Mouse (Mus musculus): ENCODE measurements around the gene Styx.
A peak's percentile ranks its signal among the peaks of the same experiment; 100 is the strongest.

Styx gene

DNA sequence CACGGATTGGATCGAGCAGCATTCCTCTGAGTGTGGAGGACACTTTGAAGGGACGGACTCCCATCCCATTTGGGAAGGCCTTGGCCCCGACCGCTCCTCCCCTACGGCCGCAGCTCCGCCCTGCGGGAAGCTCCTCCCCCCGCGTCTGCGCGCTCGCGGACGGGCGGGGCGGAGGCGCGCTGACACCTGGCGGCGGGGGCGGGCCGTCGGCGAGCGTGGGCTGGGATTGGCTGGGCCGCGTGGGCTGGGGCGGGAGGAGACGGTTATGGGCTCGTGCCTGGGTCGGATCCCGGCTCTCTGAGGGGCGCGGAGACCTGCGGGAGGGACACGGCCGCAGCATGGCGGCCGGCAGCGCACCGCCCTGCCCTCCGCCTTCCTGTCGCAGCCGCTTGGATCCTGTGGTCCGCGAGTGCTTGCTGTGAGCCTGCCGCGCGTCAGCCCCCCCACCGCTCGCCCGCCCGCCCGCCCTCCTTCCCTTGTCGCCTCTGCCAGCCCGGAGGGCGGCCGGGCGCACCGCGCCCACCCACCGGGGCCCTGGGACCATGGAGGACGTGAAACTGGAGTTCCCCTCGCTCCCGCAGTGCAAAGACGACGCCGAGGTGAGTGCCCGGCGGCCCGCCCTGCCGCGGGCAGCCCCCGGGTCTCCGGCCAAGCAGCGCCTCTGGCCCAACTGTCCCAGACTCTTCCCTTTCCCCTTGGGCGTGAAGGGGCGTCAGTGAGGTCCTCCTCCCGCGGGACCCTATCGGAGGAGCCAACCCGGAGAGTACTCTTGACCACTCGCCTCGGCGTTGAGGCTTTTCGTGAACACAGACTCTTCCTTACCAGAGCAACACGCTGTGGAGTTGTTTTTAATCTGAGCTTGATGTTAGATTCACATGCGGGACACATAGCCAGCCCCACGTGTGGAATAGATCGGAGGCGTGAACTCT is at the start of gene Styx:
TSS of gene Styx (plus strand) at position 163 of the 929 bp plus-strand sequence.
- peak; percentile 97 for DNase-seq

DNA sequence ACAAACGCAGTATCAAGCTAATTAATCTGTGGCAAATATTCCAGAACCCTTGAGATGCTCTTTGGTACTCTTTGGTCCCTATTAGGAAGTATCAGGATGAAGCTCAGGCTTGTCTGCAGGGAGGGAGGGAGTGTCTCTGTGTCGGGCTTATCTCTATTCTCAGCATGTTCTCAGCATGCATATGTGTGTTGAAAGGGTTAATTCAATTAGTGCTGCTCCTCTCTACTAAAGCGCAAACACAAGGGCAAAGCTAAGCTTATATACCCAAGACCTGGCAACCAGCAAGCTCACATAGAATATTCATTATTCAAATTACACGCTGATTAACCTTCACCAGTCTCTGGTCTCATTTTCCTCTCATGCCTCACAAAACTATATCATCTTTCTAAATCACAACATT is 47.0 kb upstream of the Styx start:
- DNase-seq = no peak

DNA sequence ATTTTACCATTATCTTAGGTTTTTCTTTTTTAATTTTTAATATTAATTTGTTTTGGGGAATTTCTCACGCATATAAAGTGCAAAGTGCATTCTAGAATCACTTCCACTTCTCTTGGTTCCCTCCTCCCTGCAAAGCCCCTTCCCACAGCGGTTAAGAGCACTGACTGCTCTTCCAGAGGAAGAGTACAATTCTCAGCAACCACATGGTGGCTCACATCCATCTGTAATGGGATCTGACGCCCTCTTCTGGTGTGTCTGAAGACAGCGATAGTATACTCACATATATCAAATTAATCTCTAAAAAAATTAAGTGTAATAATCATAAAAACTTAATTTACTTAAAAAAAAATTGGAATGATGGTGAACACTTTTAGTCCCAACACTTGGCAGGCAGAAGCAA is 46.5 kb upstream of the Styx start:
- DNase-seq = no peak

DNA sequence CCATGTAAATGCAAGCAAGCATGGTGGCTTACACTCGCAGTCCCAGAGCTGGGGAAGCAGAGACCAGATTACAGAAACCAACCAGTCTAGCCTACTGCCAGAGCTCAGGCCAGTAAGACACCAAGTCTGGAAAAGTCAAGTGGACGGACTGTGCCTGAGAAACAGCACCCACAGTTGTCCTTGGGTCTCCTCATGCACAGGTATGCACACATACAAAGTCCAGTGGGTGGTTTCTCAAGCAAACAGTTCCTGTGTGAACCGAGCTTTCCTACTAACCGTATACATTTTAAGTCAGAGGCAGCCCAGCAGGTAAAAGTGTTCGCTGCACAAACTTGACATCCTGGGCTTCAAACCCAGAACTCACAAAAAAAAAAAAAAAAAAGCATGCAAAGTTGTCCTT is 45.0 kb upstream of the Styx start:
- no peak for DNase-seq

DNA sequence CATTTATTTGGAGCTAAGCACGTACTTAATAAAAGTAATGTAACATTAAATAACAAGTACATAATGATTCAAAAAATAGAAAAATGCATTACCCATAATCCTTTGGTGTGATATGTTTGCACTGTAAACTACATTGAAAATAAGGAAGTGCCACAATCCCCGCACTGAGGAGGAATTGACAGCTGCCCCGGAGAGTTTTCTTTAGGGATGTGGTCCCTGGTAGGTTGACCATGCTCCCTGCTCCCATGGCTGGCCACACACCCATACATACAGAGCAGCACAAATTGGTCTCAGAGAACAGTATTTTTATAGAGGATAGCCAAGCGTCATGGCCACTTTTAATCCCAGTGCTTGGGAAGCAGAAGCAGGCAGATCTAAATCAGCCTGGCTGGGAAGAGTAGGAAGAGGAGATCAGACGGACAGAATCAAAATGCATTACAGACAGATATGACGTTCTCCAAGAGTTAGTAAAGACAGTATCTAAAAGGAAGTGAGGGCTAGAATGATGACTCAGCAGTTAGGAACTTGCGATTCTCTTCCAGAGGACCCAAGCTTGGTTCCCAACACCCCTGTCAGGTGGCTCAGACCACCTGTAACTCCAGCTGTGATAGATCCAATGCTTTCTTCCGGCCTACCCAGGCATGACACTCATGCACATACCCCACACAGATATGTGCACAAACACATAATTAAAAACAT is 43.1 kb upstream of the Styx start:
- DNase-seq = no peak

DNA sequence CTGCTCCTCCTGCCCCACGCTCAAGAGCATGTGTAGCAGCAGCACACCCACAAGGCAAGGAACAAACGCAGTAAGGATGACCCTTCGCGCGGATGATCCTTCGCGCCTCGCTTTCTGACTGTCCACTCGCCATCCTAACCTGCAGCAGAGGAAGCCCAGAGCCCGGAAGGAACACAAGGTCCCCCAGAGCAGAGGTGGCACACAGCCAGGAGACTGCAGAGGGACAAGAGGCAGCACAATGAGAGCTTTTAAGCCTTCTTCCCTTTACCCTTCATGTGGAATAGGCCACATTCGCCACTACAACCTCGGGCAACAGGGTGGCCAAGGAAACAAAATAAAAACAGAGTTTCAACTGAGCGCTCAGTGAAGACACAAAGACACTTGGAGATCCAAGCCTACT is 41.2 kb upstream of the Styx start:
- DNase-seq = no peak

DNA sequence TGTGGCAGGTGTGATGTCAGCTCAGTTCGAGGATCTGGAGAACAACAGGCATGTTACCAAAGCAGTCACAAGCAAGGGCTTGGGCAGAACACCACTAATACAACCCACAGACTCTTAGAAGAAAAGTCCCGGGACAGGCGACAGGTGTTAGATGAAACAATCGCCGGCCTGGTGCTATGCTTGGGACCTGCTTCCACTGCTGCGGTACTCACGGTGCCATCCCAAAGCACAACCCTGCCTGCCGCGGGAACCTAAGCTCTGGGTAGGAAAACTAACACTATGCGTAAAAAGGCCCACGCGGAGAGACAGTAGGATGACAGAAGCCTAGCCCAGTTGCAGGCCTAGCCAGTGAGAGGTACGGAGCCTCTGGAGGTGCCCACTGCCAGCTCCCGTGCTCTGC is 40.8 kb upstream of the Styx start:
- DNase-seq = no peak

DNA sequence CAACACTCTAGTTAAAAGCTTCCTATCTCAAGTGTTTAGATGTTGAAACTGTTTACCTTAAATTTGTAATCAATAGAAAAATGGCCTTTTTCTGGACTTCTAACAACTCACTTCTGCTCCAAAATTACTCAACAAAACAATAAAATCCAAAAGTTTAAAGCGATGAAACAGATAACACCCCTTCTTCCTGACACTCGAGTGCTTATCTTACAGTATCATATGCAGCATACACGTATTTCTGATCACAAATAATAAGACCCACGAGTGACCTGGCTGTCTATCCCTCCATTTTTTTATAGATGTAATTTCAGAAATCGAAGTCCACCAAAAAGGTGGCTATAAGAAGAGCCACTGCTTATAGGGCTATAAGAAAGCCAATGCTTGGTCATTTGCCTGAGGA is 34.0 kb upstream of the Styx start:
- DNase-seq = no peak

DNA sequence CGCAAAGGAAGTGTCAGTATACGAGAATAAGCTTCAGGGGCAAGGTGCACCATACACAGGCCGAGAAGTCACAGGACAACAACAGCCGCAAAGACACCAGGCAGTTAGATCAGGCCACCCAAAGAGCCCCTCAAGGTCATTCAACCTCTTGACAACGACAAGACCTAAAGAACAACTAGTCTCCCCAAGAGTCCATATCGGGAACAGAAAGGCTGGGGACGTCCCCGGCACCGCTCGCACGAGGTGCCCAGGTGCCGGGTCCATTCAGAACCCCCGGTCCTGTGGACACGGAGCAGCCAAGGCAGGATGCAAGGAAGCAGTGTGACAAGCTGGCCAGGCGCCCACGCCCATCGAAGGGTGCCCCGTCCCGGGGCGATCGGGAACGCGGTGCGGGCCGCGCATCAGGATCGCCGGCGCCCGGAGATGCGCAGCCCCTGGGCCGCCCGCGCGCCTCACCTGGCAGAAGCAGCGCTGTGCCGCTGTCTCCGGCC is 32.9 kb upstream of the Styx start:
- DNase-seq = no peak

DNA sequence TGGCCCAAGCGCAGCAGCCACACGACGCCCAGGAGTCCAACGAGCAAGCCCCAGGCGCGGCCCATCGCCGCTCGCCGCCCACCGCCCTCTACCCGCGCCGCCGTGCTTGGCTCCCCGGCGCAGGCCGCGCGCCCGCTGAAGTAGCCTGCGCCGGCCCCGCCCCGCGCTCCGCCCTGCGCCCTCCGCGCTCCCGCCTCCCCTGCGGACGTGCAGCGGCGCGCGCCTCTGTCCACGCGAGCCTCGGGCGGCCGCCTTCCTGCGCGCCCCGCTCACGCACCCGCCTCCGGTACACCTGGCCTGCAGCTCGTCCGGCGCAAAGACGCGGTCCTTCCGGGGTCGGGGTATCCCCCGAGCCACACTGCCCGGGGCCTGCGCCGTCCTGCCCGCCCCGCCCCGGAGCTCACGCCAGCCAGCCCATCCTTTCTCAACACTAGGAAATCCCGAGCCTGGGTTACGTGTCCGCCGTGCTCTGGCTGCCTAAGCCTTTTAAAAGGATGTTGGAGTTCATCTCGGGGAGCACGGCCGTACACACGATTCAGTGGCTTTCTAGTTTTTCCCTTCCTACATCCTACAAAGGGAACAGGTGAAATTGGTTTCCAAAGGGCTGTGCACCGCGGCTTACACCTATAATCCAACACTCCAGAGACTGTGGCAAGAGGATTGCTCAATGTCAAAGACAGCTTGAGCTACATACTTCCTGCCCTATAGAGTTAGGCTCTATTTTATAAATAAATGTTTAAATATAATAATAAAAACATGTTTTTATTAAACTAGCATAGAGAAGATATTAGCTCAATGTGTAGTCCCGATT is 32.3 kb upstream of the Styx start, which contains the start of gene Ero1l:
TSS of gene Ero1l (minus strand) at position 346 of the 811 bp plus-strand sequence.
- peak; percentile 83 to 86 for DNase-seq

DNA sequence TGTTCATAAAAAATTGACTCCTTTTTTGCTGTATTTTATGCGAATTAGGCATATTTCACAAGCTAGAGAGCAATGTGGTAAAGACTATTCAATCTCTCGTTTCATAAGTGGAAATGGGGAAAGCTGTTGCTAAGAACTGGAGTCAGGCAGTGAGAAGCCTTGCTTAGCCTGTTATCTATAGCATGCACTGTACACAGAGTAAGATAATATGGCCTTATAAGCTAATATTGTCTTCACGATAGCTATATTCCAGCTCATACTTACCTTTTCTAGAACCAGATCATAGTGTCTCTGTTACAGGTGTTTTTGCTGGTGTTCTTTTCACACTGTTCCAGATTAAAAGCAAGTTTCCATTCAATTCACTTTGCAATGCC is 31.7 kb upstream of the Styx start:
- no peak for DNase-seq

DNA sequence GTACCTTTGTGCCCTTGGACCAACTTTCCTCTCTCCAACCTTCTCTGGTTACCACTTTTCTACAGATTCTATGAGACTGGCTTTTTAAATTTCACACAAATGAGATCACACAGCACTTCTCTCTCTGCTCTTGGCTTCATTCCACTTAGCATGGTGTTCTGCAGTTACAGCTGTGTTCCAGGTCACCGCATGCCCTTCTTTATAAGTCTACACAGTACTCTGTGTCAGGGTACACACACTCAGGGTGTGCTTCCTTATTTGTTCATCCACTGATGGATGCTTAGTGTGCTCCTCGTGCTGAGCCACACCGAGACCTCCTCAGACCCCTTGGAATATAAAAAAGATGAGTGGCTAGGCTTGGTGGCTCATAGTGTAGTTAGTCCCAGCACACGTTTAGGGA is 30.8 kb upstream of the Styx start:
- no peak for DNase-seq

DNA sequence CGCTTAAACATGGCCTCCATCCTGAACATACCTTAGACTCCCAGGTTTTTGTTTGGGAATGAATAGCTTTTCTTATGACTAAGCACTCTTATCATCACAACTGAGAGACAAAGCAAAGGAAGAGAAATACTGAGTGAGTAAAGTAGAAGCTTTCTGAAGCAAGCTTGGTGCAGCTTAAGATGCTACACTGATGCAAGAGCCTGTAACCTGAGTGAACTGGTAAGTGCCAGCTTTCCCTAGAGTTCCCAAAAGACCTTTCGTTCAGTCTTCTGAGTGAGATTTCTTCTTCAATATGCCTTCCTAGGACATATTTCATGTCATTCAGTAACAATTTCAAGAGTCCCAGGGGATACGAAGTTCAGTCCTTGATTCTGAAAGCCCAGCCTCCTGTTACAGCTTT is 29.8 kb upstream of the Styx start:
- DNase-seq = no peak

DNA sequence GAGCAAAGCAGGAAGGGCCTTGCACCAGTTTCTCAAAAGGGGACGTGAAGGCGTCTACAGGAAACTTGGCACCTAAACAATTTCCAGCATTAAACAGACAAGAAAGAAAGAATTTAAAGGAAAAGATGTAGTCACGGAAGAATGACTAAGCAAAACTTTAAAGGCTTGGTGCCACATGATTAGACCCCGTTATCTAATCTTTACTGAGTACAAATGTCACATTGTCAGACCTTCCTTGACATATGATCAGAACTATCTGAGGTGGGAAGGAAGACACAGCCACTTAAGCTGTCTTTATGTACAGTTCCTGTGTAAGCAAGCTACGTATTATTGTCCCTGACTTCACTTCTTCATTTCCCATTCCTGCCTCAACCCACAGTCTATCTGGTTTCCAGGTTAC is 29.3 kb upstream of the Styx start:
- DNase-seq = no peak

DNA sequence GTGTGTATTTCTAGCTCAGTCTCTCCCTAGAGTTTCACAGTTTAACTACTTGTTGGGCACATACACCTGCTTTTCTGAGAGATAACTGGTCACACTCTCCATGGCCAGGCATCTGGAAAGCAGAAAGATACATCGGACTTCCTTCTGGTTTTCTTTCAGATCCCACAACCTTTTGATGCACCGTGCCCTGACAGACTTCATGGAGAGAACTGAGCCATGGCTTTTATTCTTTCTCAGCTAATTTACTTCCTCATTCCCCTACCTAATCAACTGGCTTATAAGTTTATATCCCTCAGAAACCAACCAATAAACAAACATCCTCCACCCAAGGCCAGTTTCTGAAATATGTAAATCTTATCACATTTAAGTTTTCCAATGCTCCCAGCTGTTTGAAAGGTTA is 28.4 kb upstream of the Styx start:
- no peak for DNase-seq

DNA sequence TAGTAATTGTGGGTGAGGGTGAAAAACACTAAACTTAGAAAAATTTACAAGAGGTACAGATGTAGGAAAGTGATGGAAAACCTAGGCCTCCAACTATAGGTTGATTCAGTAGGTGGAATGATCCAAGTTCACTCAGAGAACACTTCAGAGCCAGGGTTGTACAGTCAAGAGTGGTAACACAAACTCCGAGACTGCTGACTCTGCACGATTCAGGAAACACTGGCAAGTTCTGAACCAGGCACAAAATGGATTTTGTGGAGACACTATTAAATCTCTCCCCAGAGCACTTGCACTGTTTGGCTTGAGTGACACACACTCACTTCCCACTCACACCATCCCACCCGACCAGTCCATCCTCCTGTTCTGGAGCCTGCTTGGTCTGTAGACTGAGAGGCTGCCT is 27.6 kb upstream of the Styx start:
- DNase-seq = no peak

DNA sequence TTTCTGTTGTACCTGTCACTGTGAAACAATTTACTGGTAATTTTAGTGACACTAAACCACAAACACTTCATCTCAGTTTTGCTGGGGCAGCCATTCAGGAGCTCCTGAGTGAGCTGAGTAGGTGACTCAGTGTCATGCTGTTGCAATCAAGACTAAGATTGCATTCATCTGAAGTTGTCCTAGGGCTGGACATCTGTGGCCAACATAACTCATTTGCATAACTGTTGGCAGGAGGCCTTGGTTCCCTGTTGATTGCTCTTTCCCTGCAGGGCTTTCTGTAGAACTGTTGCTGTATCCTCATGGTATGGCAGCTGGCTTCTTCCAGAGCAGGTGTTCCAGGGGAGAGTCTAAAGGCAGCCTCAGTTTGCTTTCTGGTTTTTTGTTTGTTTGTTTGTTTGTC is 25.4 kb upstream of the Styx start:
- no peak for DNase-seq

DNA sequence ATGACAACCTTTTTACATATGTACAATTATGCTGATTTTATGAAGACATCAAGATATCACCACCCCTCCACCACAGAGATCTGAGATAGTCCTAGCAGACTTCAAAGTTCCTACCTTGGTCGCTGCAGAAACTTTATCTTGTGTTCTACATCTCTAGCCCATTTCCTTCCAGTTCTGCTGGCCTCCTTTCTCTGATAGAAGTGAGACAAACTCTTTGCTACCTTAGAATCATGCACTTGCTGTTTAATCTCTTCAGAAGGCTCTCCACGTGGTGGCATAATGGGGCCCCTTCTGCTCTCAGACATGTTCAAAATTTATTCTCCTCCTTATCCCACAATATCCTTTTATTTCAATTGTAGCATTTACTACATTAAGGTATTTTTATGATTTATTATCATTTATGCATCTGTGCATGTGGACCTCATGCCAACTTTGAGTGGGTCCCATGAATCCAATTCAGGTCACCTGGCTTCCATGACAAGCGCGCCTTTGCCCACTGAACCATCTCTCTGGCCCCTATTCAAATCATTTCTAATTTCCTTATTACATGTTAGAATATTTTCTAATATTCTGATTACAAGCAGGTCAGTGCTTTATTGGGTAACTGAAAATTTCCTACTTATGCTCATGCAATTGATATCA is 22.7 kb upstream of the Styx start:
- no peak for DNase-seq

DNA sequence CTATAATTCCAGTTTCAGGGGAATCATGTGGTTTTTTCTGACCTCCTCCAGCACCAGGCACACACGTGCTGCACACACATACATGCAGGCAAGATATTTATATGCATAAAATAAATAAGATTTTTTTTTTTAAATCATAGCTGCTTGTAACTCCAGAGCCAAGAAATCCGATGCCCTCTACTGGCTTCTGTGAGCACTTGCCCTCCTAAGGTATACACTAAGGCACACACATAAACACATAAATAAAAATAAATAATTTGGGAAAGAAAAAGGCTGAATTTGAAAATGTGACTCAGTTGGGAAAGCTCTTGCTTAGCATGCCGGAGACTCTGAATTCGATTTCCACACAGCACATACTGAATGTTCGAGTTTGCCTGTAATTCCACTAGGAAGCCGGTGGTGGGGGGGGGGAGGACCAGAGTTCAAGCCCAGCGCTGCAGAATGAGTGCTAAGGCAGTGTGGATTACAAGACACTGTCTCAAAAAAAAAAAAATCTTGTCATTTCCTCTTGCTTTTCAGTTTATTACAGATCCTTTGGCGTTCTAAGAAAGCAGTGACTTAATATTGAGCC is 21.8 kb upstream of the Styx start:
- no peak for DNase-seq

DNA sequence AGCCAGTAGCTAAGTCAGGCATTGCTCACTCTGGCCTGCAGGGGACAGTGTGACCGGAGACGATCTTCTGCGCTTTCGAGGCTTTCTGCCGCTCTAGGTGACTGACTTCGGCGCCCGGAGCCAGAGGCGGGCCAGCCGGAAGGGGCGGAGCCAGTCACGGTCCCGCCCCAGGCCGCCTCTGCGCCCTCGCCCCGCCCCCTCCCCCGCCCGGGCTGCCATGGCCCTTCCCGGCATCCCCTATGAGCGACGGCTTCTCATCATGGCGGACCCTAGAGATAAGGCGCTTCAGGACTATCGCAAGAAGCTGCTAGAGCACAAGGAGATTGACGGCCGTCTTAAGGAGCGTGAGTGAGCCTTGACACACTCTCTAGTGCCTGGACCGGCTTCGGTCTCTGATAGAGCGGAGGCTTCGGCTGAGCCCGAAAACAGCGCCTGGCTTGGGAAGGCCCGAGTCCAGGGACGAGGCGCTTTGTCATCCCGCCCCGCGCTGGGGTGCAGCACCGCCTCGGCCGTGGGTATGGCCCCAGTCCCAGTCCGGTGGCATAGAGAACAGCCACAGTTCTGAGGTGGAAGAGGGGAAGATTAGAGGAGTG is 21.2 kb upstream of the Styx start, which contains the start of gene Psmc6:
TSS of gene Psmc6 (plus strand) at position 200 of the 593 bp plus-strand sequence.
- DNase-seq = peak; percentile 87 to 92
